Mouse (Mus musculus): ENCODE results near the gene Adamts6. TPM values are rescaled to one million over a fixed set of nuclear protein-coding genes. Genes with fewer than 3 reads are reported as not detected.
A peak's percentile ranks its signal among the peaks of the same experiment; 100 is the strongest.

Gene Adamts6
- polyA plus RNA-seq, 1 experiment from 2014 or later = 0.32 TPM

DNA sequence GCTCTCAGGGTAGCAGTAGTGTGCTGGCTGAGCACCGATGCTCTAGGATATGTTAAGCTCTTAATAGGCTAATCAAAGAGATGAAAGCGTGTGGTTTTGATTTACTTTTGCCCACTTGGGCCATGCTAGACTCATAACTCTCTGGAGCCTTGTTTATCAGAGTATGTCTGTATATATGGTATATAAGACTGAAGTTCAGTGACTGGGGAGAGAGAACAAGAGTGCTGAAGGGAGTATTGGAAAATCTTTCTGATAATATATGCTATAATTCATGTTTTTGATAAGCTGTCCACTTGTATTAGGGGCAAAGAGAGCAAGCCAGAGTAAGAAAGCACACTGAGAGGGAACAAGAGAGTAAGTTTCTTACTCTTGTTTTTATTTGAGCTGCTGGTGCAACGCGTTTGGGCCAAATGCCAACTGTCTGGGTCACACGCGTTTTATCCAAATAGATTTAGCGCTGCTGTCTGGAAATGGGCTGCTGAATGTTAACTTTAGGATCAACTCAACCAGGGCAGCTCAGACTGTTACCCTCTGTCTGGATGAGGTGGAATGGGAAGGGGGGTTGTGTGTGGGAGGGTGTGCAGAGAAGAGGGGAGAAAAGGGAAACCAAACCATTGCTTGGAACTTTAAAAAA is 708 bp downstream of the Adamts6 start:
- Histone ChIP-seq H3K27me3 (ENCODE audit: insufficient read depth, low read length) (no peaks in the 10 kb centered on the region), H3K4me2 (ENCODE audit: low read depth, low read length) (peak overlapping the region; percentile 85), H3K9ac (replicated peaks) (peak overlapping the region; percentile 53), H3K36me3 (replicated peaks; ENCODE audit: insufficient read depth, low read length) (no peaks in the 10 kb centered on the region), H3K9me3 (ENCODE audit: low read length) (no peaks in the 10 kb centered on the region), H3K27ac (ENCODE audit: low read depth) (peak overlapping the region; percentile 91), H3K4me3 (ENCODE audit: low read depth, low read length) (peak overlapping the region; percentile 58), H3K4me1 (ENCODE audit: insufficient read depth) (no peaks in the 10 kb centered on the region; the same call in 1 of the 2 replicates)
- ATAC-seq = peak; percentile 47
- DNase-seq = peak; percentile 79
- TF ChIP-seq EP300 (IDR thresholded peaks at IDR 0.05; ENCODE audit: low read depth) (no peak), CTCF (IDR thresholded peaks at IDR 0.05; ENCODE audit: low read depth) (no peak)
- WGBS (ENCODE audit: insufficient replicate concordance) = 4% methylated on average over 7 of the region's 7 CpGs

DNA sequence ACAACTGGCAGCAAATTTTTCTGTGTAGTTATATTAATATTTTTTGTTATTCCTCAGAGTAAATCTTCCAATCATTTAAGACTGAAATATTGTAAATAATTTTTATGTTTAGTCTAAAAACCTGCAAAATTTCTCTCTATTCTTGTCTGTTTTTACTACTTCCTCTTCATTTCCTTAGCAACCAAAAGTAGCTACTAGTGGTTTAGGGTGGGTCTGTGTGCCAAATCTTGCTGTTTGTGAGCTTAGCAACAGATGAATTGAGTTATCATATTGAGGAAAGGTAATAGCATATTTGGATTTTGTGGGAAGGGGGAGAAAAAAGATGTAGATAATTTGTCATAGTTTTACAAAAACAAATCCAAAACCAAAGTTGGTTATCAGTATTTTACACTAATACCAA is 1.5 kb downstream of the Adamts6 start:
- no peak for ATAC-seq
- no peak for DNase-seq
- TF ChIP-seq CTCF (IDR thresholded peaks at IDR 0.05; ENCODE audit: low read depth) = no peak
- TF ChIP-seq EP300 (IDR thresholded peaks at IDR 0.05; ENCODE audit: low read depth) = no peak
- Histone ChIP-seq H3K4me1 (ENCODE audit: insufficient read depth) (no peaks in the 10 kb centered on the region; the same call in 1 of the 2 replicates), H3K4me2 (ENCODE audit: low read depth, low read length) (peak overlapping the region; percentile 85), H3K27ac (ENCODE audit: low read depth) (0 out of 2 replicates have a peak overlapping the region, but pooled peaks have one; percentile 16), H3K9me3 (ENCODE audit: low read length) (no peaks in the 10 kb centered on the region), H3K27me3 (ENCODE audit: insufficient read depth, low read length) (no peaks in the 10 kb centered on the region), H3K9ac (replicated peaks) (no peak overlapping the region), H3K4me3 (ENCODE audit: low read depth, low read length) (no peak overlapping the region), H3K36me3 (replicated peaks; ENCODE audit: insufficient read depth, low read length) (no peaks in the 10 kb centered on the region)

DNA sequence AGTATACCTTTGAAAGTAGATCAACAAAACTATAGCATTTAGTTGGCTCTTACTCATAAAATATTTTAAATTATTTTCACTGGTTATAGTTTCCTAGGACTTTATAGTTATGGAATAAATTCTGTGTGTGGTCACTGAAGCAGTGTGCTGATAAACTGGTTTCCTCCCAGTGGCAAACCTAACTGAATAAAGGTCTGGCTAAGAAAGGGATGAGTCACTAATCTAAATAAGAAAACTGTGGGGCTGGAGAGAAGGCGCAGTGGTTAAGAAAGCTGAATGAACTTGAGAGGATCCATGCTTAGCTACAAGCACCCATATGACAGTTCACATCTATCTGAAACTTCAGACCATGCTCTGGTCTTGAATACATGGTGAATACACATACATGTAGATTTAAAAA is 7.8 kb downstream of the Adamts6 start:
- Histone ChIP-seq H3K36me3 (replicated peaks; ENCODE audit: insufficient read depth, low read length) (no peaks in the 10 kb centered on the region), H3K27me3 (ENCODE audit: insufficient read depth, low read length) (no peaks in the 10 kb centered on the region), H3K9me3 (ENCODE audit: low read length) (no peaks in the 10 kb centered on the region), H3K4me3 (ENCODE audit: low read depth, low read length) (no peak overlapping the region), H3K4me2 (ENCODE audit: low read depth, low read length) (no peak overlapping the region), H3K27ac (ENCODE audit: low read depth) (no peak overlapping the region), H3K4me1 (ENCODE audit: insufficient read depth) (no peaks in the 10 kb centered on the region), H3K9ac (replicated peaks) (no peak overlapping the region)
- no peak for DNase-seq
- no peak for ATAC-seq
- TF ChIP-seq EP300 (IDR thresholded peaks at IDR 0.05; ENCODE audit: low read depth) (no peak), CTCF (IDR thresholded peaks at IDR 0.05; ENCODE audit: low read depth) (no peak)
- WGBS (ENCODE audit: insufficient replicate concordance) = 76% methylated on average over 1 of the region's 1 CpGs

DNA sequence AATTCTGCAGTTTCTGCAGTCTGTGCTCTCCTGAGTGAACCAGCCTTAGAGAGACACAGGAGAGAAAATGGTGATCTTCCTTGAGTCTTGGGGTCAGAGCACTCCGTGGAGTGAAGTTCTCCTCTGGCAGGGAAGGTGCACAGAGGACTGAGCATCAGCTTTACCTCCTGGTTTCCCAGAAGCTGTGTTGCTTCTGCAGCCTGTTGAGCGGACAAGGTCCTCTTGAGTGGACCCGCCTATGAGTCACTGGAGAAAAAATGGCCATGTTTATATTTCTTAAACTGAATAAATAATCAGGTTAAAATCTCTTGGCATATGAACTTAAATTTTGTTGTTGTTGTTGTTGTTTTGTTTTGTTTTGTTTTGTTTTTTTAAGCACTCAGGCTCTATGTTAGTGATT is 41.7 kb downstream of the Adamts6 start:
- Histone ChIP-seq H3K36me3 (replicated peaks; ENCODE audit: insufficient read depth, low read length) (no peaks in the 10 kb centered on the region), H3K9ac (replicated peaks) (no peak overlapping the region), H3K9me3 (ENCODE audit: low read length) (no peaks in the 10 kb centered on the region), H3K27ac (ENCODE audit: low read depth) (no peak overlapping the region), H3K4me3 (ENCODE audit: low read depth, low read length) (no peak overlapping the region), H3K4me1 (ENCODE audit: insufficient read depth) (no peaks in the 10 kb centered on the region), H3K4me2 (ENCODE audit: low read depth, low read length) (no peak overlapping the region), H3K27me3 (ENCODE audit: insufficient read depth, low read length) (no peaks in the 10 kb centered on the region)
- DNase-seq = no peak
- no peak for TF ChIP-seq EP300 (IDR thresholded peaks at IDR 0.05; ENCODE audit: low read depth)
- no peak for TF ChIP-seq CTCF (IDR thresholded peaks at IDR 0.05; ENCODE audit: low read depth)
- WGBS (ENCODE audit: insufficient replicate concordance) = 79% methylated on average over 3 of the region's 3 CpGs
- no peak for ATAC-seq

DNA sequence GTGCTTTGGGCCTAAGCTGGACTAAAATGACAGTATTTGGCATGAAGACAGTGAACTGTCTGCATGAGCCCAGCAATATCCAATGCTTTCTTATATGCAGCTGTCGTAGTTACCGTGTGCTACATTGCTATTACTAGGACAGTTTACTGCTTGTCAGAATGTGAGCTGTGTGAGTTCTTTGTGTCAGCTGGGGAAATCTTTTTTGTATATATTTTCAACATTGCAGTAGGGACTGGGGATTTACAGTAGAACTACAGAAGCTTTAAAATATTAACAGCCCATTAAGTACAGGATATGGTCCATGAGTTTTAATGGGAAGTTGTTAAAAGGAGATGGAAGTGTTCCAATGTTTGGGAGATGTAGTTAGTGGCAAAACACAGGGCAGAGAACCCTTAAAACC is 42.1 kb downstream of the Adamts6 start:
- H3K36me3 ChIP-seq (replicated peaks; ENCODE audit: insufficient read depth, low read length) = no peaks in the 10 kb centered on the region
- H3K4me1 ChIP-seq (ENCODE audit: insufficient read depth) = no peaks in the 10 kb centered on the region
- H3K27ac ChIP-seq (ENCODE audit: low read depth) = no peak overlapping the region
- DNase-seq (no peak), ATAC-seq (no peak)
- H3K4me3 ChIP-seq (ENCODE audit: low read depth, low read length) = no peak overlapping the region
- H3K9ac ChIP-seq (replicated peaks) = no peak overlapping the region
- no peaks in the 10 kb centered on the region for H3K9me3 ChIP-seq (ENCODE audit: low read length)
- no peak overlapping the region for H3K4me2 ChIP-seq (ENCODE audit: low read depth, low read length)
- WGBS (ENCODE audit: insufficient replicate concordance) = 74% methylated on average over 2 of the region's 2 CpGs
- H3K27me3 ChIP-seq (ENCODE audit: insufficient read depth, low read length) = no peaks in the 10 kb centered on the region
- TF ChIP-seq EP300 (IDR thresholded peaks at IDR 0.05; ENCODE audit: low read depth) = no peak
- TF ChIP-seq CTCF (IDR thresholded peaks at IDR 0.05; ENCODE audit: low read depth) = no peak

DNA sequence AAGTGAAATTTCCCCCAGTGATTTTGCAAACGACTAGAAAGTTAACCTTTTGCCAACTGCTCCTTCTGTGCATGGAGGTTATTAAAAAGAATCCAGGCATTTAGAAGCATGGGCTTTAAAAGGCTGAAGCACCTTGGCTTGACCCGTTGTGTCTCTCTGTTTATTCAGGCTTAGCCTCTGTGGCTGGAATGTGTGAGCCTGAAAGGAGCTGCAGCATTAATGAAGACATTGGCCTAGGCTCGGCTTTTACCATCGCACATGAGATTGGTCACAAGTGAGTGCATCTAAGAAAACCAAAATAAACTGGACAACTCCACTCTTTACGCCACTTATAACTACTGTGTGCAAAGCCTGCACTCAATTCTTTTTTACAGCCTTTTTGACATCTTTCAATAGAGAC is 65.0 kb downstream of the Adamts6 start:
- no peak overlapping the region for H3K9ac ChIP-seq (replicated peaks)
- WGBS (ENCODE audit: insufficient replicate concordance) = 77% methylated on average over 5 of the region's 5 CpGs

More for the DNA sequence above, 65.0 kb downstream of the Adamts6 start:
- no peak overlapping the region for H3K4me3 ChIP-seq (ENCODE audit: low read depth, low read length)
- no peak overlapping the region for H3K4me2 ChIP-seq (ENCODE audit: low read depth, low read length)
- ATAC-seq (no peak), DNase-seq (no peak)
- H3K36me3 ChIP-seq (replicated peaks; ENCODE audit: insufficient read depth, low read length) = peaks cover 3% of the 10 kb centered on the region; the same call in 1 of the 2 replicates
- H3K4me1 ChIP-seq (ENCODE audit: insufficient read depth) = no peaks in the 10 kb centered on the region
- TF ChIP-seq CTCF (IDR thresholded peaks at IDR 0.05; ENCODE audit: low read depth) (no peak), EP300 (IDR thresholded peaks at IDR 0.05; ENCODE audit: low read depth) (no peak)
- H3K27me3 ChIP-seq (ENCODE audit: insufficient read depth, low read length) = no peaks in the 10 kb centered on the region
- H3K27ac ChIP-seq (ENCODE audit: low read depth) = no peak overlapping the region
- H3K9me3 ChIP-seq (ENCODE audit: low read length) = no peaks in the 10 kb centered on the region
